Mouse (Mus musculus): ENCODE data around the gene Arhgap45. TPM values are rescaled to one million over a fixed set of nuclear protein-coding genes. Genes with fewer than 3 reads are reported as not detected.

Gene Arhgap45
- total RNA-seq, 2 experiments from 2014 or later = 3.6 to 4.0 TPM

DNA sequence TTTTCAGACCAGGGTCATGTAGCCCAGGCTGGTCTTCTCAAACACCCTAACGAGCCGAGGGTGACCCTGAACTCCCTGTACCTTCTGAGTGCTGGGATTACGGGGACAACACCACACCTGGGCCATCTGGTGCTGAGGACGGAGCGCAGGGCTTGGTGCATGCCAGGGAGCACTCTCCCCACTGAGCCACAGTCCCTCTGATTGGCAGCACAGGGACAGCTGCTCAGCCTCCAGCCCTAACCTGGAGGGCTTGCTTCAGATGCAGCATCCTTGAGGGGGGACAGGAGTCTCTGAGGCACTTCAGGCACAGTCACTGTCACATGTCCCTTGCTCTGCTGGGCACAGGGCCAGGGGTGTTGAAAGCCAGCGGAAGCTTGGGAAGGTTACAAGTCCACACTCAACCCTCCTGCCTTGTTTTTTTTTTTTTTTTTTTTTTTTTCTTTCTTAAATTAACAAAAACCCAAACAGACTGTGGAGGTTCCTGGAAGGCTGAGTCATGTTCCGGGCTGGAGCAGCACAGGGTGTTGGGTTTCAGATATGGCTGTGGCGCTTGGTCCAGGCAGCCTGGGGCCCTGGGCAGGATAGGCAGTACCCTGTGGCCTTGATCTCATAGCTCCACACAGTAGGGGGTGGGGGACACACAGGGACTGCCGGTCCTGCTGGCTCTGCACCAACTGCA lies 54.5 kb downstream of the Arhgap45 start:
- intact Hi-C loops (cut with DNase I) = no loop called here
- peak; percentile 64 to 82 for DNase-seq (ENCODE audit: low spot score in 2 of 2)

DNA sequence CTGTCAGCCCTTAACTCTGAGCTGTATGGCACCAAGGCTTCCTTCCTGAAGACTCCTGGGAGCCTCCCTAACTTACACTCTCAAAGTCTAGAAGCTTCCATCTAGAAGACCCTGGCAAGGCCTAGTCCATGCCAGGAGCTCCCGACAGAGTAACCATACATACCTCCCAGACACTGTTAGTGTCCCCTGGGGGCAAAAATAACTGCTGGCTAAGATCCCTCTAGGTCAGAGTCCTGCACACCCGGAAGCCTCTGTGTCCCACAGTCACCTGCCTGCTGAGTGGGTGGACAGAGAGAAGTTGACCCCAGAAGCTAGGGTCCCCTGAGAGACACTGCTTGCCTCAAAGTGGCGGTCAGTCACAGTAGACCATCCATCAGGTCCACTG lies 55.1 kb downstream of the Arhgap45 start:
- intact Hi-C loops (cut with DNase I) = no loop called here
- no peak for DNase-seq (ENCODE audit: low spot score in 2 of 2)

DNA sequence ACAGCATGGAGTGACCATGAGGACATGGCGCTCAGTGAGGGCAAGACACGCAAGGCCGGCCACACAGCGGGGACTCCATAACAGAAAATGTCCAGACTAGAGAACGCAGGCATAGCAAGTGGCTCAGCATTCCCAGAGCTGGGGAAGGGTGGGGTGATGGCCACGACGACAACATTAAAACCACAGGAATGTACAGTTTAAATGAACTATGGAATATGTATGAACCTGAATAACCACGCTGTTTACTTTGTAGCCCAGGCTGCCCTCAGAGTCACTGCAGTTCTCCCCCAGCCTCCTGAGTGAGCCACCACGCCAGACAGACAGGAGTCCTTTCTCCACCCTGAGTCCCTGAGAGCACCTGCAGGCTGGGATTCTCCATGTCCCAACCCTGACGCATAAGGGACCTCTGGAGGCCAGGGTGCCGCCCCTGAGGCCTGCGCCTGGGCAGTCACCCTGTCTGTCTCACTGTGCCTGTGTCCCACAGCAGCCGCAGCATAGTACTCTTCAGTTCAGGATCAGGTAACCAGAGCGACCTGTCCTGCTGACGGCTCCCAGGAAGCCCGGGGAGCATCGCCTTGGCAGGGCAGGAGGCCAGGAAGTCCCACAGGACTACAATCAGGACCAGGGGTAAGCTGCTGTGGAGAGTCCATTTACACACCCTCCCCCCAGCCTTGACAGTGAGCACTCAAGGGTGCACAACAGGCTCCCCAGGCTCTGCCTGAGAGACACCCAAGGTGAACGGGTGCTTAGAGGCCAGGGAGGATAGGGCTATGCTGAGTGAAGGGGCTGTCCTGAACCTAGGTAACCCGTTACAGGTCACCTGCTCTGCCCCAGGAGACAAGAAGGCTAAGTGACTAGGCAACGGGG lies 56.4 kb downstream of the Arhgap45 start:
- DNase-seq (ENCODE audit: low spot score in 2 of 2) = no peak
- intact Hi-C loops (cut with DNase I) = no loop called here

DNA sequence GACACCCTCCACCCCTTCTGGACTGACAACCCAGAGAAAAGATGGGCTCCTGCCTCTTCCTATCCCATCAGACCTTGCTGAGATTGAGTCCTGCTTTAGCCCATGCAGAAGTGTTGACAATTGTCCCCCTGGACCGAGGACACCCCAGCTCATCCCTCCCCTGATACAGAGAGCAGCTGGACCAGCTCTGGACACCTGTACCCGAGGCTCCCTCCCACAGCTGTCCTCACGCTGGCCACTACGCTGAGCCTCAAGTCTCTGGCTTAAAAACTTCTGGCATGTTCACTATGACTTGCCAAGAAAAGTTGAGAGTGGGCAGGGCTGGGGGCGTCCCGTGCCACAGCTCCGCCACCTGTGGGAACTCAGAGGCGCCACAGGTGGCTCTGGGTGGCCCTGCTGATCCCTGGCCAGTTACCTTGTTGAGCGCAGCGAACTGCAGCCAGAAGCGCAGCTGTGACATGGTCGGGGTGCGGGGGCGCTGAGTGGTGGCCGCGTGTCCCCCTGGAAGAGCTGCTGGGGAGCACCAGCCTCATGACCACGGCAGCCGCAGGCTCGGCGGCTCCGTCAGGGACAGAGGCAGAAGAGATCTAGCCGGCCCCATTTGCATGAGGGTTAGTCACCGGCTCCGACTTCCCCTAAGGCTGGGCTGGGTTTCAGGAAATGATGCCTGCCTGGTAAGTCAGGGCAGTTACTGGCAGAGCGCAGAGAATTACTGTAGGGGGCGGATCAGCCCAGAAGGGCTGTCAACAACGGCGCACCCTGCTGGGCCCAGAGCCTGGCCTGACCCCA lies 58.6 kb downstream of the Arhgap45 start:
- intact Hi-C loops (cut with DNase I) = loop anchor here (5.0 kb wide), 1 partner anchor 37 kb away; no protein-coding TSS in a partner anchor
- DNase-seq (ENCODE audit: low spot score in 2 of 2) = peak; percentile 45 to 74

DNA sequence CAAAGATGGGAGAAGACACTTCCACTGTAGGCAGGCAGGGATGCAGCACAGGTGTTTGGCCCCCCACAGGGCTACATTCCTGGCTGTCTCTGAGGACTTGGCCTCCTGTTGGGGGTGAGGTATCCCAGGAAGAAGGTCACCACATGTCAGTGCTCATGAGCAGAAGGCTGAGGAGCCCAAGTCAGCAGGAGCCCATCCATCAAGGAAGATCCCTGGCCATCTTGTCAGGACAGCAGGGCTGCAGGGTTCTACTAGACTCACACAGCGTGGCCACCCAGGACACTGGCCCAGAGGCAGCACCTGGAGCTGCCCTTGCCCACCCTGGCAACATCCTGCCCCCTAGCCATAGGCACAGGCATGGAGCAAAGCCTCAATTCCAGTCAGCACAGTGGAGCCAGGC lies 59.5 kb downstream of the Arhgap45 start:
- intact Hi-C loops (cut with DNase I) = loop anchor here (5.0 kb wide), 1 partner anchor 36 kb away; no protein-coding TSS in a partner anchor
- DNase-seq (ENCODE audit: low spot score in 2 of 2) = no peak

DNA sequence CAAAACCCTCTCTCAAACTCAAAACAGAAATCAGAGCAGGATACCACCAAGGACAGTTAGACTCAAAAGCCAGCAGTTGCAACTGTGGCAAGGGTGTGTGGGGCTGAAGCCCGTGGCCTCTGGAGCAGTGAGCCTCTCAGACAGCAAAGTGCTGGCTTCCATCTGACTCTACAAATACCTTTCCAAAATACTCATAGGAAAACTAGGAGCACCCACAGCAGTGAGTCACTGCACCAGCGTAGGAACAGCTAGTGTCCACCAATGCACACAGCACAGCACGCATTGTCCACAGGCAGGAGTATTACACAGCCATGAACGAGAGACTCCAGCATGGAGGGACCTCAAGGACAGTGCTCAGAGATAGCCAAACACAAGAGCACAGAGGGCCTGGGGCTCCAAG lies 59.9 kb downstream of the Arhgap45 start:
- no peak for DNase-seq (ENCODE audit: low spot score in 2 of 2)
- intact Hi-C loops (cut with DNase I) = loop anchor here (5.0 kb wide), 1 partner anchor 36 kb away; no protein-coding TSS in a partner anchor

DNA sequence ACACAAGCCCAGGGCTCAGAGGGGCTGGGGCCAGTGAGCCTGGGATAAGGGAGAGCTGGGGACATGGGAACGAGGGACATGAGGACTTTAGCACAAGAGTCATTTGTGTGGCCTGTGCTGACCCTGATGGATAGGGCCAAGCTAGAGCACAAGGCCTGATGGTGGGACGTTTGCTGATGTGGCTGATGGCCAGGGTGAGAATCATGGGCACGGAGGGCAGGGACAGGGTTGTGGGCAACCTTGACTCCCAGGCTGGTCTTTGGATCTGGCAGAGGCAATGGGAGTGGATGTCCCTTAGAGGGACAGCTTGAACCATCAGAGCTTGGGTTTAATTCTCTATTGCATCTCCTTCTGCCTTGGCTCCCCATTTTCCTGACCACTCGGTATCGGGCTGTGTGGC lies 60.9 kb downstream of the Arhgap45 start:
- intact Hi-C loops (cut with DNase I) = loop anchor here (5.0 kb wide), 1 partner anchor 35 kb away; no protein-coding TSS in a partner anchor
- DNase-seq (ENCODE audit: low spot score in 2 of 2) = no peak

DNA sequence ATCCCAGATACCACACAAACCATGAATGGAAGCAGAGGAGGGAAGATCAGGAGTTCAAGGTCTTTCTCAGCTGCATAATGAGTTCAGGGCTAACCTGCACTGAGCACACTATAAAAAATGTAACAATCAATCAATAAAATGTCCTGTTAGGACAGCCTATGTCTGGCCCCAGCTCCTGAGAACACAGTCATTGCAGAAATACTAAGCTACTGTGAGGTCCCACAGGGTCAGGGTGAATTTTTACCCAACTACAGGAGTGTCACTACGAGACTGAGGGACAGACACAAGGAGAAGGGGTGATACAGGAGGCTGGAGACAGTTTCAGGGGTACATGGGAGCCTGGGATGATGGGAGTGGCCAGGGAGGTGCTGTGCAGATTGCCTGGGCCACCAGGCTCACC lies 61.9 kb downstream of the Arhgap45 start:
- intact Hi-C loops (cut with DNase I) = loop anchor here (5.0 kb wide), 1 partner anchor 34 kb away; no protein-coding TSS in a partner anchor
- DNase-seq (ENCODE audit: low spot score in 2 of 2) = no peak

DNA sequence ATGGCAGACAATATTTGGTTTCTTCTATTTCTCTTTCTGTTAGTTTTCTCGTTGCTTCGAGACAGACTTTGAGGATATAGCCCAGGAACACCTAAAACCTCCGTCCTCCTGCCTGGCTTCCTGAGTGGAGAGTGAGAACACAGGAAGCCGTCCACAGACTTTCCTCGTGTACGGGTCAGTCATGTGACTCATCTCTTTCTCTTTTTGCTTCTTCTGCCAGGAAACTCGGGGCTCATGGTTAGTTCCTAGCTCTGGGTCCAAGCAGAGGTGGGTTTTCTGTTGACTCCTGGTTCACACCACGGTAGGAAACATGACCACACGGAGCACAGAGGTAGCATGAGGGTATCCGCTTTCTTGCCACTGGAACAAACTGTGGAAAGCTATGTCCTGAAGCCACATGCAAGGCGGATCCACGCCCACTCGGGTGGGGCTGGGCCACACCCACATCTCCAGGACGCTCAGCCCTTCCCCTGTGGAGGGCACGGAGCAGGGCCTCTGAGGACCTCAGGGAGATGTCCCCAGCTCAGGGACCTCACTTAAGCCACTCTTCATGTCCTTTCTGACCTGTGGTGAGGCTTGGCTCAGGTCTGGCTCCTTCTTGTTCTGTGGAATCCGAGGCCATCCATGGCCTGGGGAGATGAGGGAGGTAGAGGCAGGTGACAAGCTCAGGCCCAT lies 64.1 kb downstream of the Arhgap45 start:
- intact Hi-C loops (cut with DNase I) = no loop called here
- no peak for DNase-seq (ENCODE audit: low spot score in 2 of 2)

Other genes starting within 250 kb of the Arhgap45 start
- gene Rnf126, start 249.7 kb upstream of the Arhgap45 start, total RNA-seq (2021) = 10 to 100 TPM; 90.9 to 96.0 TPM
- 1 to 10 TPM; 2.2 to 2.4 TPM for gene Fstl3, start 239.4 kb upstream of the Arhgap45 start, total RNA-seq (2021)
- gene Prss57, start 225.7 kb upstream of the Arhgap45 start, total RNA-seq (2021) = 1 to 10 TPM in 1 of 2 experiments, under 1 TPM in 1; 0.62 to 1.1 TPM
- 100 to 1,000 TPM; 318 to 348 TPM for gene Palm, start 223.1 kb upstream of the Arhgap45 start, total RNA-seq (2021)
- gene Misp, start 195.7 kb upstream of the Arhgap45 start, total RNA-seq (2021) = 1 to 10 TPM in 1 of 2 experiments, under 1 TPM in 1; 0.62 to 1.7 TPM
- gene Ptbp1, start 162.2 kb upstream of the Arhgap45 start, total RNA-seq (2021) = 10 to 100 TPM; 48.5 to 52.3 TPM
- gene Prtn3, start 142.2 kb upstream of the Arhgap45 start, total RNA-seq (2021) = 1 to 10 TPM; 1.4 to 2.4 TPM
- gene Plppr3, start 142.0 kb upstream of the Arhgap45 start, total RNA-seq (2021) = 10 to 100 TPM; 51.1 to 53.3 TPM
- gene Elane, start 130.4 kb upstream of the Arhgap45 start, total RNA-seq (2021) = not detected
- not detected for gene Cfd, start 125.8 kb upstream of the Arhgap45 start, total RNA-seq (2021)
- 10 to 100 TPM; 57.5 to 59.8 TPM for gene Med16, start 107.7 kb upstream of the Arhgap45 start, total RNA-seq (2021)
- not detected for gene Gm26602, start 105.8 kb upstream of the Arhgap45 start, total RNA-seq (2021)
- gene Kiss1r, start 99.7 kb upstream of the Arhgap45 start, total RNA-seq (2021) = 1 to 10 TPM; 7.1 to 7.8 TPM
- 100 to 1,000 TPM; 366 to 394 TPM for gene R3hdm4, start 95.4 kb upstream of the Arhgap45 start, total RNA-seq (2021)
- 1 to 10 TPM; 5.4 to 8.6 TPM for gene Arid3a, start 89.6 kb upstream of the Arhgap45 start, total RNA-seq (2021)
- 10 to 100 TPM; 41.1 to 49.9 TPM for gene Wdr18, start 56.5 kb upstream of the Arhgap45 start, total RNA-seq (2021)
- gene Grin3b, start 45.9 kb upstream of the Arhgap45 start, total RNA-seq (2021) = under 1 TPM; 0.14 to 0.23 TPM
- 100 to 1,000 TPM; 123 to 124 TPM for gene Tmem259, start 32.3 kb upstream of the Arhgap45 start, total RNA-seq (2021)
- 1 to 10 TPM; 6.0 to 8.2 TPM for gene Cnn2, start 28.1 kb upstream of the Arhgap45 start, total RNA-seq (2021)
- gene Abca7, start 20.2 kb upstream of the Arhgap45 start, total RNA-seq (2021) = 10 to 100 TPM; 10.9 to 12.3 TPM
- 10 to 100 TPM; 71.3 to 74.8 TPM for gene Polr2e, start 23.1 kb downstream of the Arhgap45 start, total RNA-seq (2021)
- 100 to 1,000 TPM; 504 to 528 TPM for gene Gpx4, start 30.5 kb downstream of the Arhgap45 start, total RNA-seq (2021)
- 10 to 100 TPM; 17.8 to 17.9 TPM for gene Sbno2, start 88.9 kb downstream of the Arhgap45 start, total RNA-seq (2021)
- gene Stk11, start 99.2 kb downstream of the Arhgap45 start, total RNA-seq (2021) = 10 to 100 TPM; 92.1 to 95.0 TPM
- 100 to 1,000 TPM; 372 to 381 TPM for gene Atp5d, start 122.0 kb downstream of the Arhgap45 start, total RNA-seq (2021)
- 100 to 1,000 TPM; 487 TPM for gene Cbarp, start 124.2 kb downstream of the Arhgap45 start, total RNA-seq (2021)
- 10 to 100 TPM; 74.3 to 98.7 TPM for gene Midn, start 131.6 kb downstream of the Arhgap45 start, total RNA-seq (2021)
- 10 to 100 TPM; 77.3 to 90.1 TPM for gene Cirbp, start 149.3 kb downstream of the Arhgap45 start, total RNA-seq (2021)
- gene 1600002K03Rik, start 156.3 kb downstream of the Arhgap45 start, total RNA-seq (2021) = 1 to 10 TPM; 6.7 to 7.6 TPM
- 1 to 10 TPM; 9.2 to 9.9 TPM for gene Efna2, start 162.8 kb downstream of the Arhgap45 start, total RNA-seq (2021)
- 10 to 100 TPM; 40.9 to 41.2 TPM for gene Mum1, start 209.8 kb downstream of the Arhgap45 start, total RNA-seq (2021)
- 100 to 1,000 TPM; 182 to 187 TPM for gene Ndufs7, start 232.5 kb downstream of the Arhgap45 start, total RNA-seq (2021)
- gene Gamt, start 244.4 kb downstream of the Arhgap45 start, total RNA-seq (2021) = 10 to 100 TPM; 27.6 to 30.7 TPM
- 10 to 100 TPM; 76.9 to 93.8 TPM for gene Dazap1, start 244.8 kb downstream of the Arhgap45 start, total RNA-seq (2021)